Mouse (Mus musculus) kidney, postnatal 25 days (tissue): ENCODE results near the gene Arhgap15.

Experiments used
- DNase-seq, 2 experiments: peaks; one replicate each; pipeline ENCODE4 v3.0.0; 2021; ENCODE audit warnings: mixed read lengths in 2 of 2

Arhgap15 gene

DNA sequence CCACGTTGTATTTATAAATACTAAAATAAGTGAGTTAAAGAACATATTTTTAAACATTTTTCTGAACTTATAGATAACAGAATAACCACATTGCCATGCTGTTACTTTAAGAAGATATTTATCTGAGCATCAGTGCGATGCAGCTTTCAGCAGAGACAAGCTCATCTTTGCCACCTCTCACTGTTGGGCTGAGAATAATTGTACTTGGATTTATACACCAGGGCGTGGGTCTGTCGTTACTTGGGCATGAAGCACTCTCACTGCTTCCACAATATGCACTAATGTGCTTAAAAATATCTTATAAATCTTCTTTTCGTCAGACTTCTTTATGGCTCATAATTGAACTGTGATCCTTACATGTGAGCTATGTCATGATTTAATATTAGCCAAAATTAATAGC lies 372.5 kb downstream of the Arhgap15 start:
- DNase-seq, result no peak

DNA sequence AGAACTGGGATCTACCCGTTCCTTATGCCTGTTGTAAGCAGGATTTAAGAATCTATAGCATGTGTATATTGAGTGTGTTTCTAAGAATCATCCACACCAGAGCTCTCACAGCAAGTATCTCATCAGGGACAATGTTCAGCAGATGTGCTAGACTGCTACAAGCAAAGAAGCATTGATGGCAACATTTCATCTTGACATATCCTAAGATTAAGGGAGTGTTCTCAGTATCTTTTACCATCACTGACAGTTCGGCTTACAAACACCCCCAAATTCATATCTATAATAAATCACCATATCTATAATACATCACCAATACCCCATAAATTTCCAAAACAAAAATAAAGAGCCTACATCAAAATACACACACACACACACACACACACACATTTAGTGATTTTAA lies 374.6 kb downstream of the Arhgap15 start:
- no peak for DNase-seq

DNA sequence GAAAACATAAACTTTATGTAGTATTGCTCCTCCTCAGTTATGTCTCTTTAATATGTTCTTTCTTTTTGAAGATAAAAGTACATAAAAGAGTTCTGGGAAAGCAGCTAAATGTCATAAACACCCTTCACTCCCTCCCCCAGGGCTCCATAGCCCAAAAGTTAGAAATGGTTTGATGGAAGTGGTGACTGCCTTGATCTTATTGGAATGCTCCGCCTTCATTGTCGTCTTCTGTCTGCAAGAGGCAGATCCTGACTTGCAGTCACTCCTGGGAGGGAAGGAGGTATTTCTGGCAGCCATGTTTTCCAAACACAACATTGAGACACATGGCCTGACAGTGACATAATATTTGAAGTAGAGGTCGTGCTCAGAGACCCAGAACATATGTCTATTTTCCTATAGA lies 375.5 kb downstream of the Arhgap15 start:
- DNase-seq, result no peak

DNA sequence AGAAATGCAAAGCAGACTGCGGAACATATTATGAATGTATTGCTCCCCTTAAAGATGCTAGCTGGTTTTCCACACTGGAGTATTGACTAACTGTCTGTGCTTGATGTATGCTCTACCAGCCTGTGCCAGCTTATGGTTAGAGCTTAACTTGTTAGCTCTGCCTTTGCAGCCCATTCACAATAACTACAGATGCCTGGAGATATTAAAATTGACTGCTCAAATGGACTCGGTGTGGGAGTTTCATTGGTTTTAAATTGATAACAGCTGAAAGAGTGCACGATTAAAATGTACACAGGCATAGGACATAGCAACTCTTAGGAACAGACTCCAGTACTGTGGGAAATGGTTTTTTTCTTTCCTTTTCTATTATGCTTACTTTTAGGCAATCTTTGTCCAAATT lies 376.1 kb downstream of the Arhgap15 start:
- DNase-seq, result no peak

DNA sequence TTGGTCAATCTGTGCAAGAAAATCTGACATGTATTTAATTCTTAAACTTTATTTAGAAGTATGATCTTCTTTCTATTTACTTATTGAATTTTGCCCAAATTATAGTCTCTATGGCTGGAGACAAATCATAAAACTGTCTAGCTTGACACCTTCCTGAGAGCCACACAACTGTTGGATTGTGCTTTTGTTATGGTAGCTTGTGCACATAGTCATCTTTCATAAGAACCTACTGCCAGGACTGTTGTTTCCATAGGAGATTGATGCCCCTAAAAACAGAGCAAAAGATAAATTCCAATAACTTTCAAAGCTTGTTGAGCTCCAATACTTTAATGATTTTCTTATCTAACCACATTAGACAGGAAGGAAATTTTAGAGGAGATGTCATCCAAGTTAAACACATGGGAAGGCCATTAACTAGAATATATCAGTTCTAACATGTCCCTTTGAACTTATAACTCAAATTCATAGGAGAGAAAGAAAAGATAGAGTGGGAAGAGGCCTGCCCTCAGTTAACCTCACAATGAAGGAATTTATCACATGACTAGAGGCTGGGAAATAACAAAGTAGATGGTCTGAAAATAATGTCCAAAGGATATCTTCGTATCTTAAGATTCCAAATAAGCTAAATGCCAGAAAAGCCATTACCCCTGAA lies 377.5 kb downstream of the Arhgap15 start:
- no peak for DNase-seq

DNA sequence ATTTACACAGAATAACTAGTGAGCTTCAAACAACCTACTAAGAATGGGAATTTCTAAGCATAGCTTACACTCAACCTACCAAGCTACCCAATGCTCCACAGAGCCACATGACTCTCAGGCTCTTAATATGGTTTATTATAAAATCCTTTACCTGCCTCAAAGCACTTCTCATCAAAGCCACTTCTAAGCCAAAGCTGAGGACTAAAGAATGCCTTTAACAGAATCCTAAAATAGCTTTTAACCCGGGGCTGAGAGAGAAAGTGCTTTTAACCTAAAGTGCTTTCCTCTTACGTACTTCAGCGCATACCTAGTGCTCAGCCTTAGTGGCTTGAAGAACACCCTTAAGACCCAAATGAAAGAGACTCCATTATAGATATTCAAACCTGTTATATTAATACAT lies 380.9 kb downstream of the Arhgap15 start:
- no peak for DNase-seq

DNA sequence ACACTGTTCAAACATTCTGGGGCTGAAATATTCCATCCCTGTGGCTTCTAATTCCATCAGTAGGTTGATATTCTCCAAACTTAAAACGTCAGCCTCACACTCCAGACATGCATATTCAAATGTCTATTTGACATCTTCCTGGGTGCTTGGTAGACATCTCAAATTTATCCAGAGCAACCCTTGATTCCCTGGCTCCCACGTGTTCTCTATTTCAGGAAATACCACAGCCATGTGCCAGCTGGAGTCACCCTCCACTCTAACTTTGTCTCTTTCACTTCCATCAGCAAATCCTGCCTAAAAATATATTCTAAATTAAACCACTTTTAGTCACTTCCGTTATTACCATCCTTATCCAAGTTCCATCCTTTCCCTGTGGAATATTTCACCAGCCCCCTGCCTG lies 382.6 kb downstream of the Arhgap15 start:
- DNase-seq, result no peak

DNA sequence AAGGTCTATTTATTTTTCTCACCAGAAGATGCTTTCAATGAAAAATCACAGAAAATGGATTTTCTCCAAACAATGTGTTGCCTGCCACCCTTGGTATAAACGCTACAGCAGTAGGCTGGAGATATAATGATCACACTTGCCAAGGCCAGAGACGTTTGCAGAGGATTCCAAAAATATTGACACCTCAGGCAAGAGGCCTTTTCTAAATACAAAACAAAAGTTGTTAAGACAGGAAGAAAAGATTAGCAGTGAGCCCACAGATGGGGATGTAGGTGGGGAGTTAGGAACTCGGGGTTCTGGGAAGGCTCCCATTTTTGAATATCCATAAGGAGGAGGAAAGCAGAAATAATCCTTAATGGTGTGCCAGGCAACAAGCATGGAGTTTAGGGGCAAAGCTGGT lies 386.2 kb downstream of the Arhgap15 start:
- DNase-seq, result no peak

DNA sequence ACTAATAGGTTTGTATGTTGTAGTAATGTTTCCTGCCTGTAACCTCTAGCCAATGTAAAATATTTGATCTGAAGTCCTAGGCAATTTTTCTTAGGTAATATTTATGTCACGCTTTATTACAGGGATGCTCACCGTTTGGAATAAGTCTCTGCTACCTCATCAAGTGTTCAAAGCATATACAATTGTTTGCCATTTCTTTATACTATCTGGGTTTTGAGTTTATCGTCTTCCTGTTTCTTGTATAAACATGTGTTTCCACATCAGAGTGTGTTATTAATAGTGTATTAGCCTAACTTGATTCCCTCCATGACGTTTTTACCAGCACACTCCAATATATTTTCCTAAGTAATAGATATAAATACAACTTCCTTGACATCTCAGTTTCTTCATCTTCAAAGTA lies 391.8 kb downstream of the Arhgap15 start:
- DNase-seq, result no peak

DNA sequence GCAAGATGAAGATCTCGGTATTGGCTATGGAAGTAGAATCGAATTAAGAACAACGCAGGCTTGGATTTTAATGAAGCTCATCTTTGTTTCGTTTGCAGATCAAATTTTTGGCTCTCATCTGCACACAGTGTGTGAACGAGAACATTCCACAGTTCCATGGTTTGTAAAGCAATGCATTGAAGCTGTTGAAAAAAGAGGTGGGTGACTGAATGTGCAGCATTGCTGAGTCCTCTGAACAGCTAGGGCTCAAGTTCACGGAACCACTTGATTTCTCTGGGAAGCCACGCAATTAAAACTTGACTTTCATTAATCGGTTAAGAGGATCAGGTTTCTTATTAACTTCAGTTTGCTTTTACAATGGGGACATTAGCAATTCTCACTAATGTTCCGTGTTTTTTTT lies 393.5 kb downstream of the Arhgap15 start:
- DNase-seq, result peak in 1 of 2 experiments; percentile 19

DNA sequence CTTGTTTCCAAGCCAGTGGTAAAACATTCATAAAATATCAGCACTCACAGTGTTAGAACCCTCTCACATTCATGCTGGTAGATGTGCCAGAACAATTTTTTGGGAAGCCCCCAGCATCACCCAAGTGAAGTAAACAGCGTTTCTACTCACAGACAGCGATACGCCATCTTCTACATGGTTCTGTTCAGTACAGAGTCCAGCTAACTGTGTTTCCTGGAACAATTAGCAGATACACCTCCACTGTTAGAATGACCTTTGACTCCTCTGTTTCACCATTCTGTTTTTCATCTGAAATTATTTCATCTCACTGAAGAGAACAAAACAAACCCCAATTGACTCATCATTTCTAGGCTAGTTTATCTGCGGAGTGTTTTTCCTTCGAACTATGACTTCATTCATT lies 394.0 kb downstream of the Arhgap15 start:
- no peak for DNase-seq

DNA sequence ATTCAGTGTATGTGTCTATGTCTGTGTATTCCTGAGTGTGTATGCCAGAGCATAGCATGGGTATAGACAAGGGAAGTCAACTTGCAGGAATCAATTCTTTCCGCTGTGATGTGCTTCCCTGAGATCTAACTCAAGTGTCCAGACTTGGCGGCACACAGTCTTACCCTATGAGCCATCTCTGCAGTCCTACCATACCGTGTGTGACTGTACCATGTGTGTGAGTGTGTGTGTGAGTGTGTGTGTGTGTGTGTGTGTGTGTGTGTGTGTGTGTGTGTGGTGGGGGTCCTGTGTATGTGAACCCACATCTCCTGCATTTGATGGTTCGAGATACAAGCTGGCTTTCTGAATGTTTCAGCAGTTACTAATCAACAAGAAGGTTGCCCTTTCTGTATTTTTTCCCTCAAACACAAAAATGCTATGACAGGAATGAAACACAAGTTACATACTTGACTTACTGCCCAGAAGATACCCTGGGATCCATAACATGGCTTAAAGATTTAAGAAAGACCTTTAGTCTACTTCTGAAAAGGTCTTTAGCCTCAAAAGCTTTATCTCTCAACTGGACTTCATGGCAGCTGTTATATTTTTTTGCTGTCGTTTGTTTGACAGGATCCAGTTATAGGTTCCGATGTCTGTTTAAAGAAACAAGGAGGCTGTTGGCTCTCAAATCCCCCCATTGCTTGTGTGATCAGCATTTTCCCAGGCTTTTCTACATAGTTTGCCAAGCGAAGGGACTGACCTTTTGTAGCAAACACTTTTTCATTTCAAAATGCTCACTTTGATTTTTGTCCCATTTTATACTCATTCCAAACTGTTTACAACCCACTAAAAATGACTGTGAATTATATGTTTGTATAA lies 397.7 kb downstream of the Arhgap15 start:
- no peak for DNase-seq

DNA sequence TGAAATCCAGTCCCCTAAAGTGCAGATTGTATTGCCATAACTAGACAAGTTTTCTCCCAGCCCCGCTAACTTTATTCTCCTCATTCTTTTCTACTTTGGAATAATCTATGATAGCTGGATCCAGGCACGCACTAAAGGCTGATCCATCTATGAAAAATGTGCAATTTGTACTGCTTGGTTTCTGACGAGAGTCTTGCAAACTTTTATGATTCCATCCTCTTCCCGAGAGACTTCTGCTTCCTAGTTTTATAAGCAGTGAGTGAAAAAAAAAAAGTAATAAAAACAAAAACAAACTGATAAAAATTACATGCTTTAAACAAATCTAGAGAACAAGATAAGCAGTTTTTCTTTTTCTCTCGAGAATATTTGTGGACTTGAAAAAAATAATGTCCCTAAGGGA lies 398.9 kb downstream of the Arhgap15 start:
- DNase-seq, result no peak

DNA sequence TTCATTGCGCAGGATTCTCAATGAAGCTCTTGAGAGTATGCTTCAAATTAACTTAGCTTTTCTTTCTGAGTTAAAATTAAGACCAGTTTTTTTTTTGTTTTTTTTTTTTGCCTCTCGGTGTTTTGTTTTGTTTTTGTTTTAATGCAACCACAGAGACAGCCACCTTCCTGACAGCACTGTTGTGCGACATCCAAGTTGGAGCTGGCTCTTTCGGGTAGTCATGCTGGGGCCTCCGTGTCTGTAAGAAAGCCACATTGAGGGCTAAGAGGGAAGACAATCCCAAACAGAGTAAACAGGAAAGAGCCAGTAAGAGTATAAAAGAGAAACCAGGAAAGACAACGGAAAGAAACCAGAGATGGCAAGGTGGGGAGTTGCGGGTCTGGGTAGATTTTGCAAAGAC lies 399.3 kb downstream of the Arhgap15 start:
- peak in 1 of 2 experiments; percentile 41 for DNase-seq

DNA sequence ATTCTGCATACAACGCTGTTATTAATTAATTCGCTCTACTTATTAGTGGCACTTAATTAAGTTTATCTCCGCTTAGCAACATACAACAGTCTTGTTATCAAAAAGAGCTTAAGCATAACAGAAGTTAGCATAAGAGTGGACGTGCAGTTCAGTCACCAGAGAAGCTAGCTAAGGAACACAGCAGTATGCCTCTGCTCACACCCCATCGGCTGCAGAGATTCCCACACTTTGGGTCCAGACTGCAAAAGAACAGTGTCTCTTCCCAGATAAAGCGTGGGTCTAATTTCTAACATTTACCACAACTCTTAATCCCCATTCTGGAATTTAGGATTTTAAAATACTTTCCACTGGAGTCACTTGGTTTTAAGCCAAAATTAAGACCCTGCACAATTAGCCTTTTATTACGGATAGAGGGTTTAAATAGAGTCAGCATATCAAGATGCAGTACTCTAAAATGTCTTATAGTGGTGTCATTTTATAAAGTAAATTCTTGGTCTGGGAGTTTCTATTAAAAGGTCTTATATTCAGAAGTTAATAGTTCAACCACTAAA lies 400.0 kb downstream of the Arhgap15 start:
- no peak for DNase-seq

DNA sequence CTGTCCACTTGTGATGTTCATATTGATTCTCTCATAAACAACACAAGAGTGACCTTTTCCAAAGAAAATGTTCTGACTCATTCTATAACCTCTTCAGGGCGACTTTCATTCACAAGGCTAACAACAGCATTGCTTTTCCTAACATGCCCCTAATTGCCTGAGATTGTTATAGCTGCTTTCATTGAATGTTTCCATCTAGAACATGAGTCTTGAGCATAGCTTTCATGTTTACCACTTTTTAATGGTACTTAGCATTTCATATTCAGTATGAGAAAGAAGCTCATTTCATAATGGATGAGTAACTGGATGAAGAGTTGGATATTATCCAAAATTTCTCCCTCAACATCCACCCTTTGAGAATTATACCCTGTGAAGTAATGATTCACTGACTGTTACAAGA lies 403.7 kb downstream of the Arhgap15 start:
- DNase-seq, result no peak

DNA sequence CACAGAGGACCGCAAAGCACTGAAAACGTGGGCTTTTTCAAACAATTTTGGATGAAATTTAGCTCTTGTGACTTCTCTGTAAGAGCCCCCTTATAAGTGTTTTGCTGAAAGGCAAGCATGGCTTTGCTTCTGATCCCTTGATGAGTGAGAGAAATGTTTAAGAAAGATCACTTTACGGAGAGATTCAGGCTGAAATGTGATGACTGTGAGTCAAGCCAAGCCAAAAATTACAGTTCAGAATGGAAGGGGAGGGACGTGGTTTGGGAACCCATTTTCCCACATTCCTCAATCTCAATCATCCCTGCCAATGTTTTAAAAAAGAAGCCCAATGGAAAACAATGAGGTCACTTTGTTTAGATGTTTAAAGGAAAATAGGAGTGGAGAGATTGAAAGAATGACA lies 411.7 kb downstream of the Arhgap15 start:
- no peak for DNase-seq

DNA sequence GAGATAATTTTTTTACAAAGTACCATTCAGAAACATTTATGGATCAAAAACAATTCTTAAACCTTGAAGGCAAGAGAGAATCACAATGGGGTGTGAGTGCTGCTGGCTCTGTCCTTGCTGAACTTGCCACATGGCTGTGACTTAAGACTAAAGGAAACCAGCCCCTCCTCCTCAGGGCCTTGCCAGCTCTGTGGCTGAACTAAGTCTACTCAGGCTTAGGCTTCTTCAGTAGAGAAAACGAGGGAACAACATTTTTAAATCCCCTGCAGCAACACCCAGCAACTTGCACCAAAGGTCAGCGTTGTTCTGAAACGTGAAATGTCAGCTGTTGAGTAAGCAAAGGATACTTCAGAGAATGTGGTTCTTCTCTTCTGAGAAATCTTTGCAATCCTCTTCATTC lies 417.2 kb downstream of the Arhgap15 start:
- DNase-seq, result no peak

DNA sequence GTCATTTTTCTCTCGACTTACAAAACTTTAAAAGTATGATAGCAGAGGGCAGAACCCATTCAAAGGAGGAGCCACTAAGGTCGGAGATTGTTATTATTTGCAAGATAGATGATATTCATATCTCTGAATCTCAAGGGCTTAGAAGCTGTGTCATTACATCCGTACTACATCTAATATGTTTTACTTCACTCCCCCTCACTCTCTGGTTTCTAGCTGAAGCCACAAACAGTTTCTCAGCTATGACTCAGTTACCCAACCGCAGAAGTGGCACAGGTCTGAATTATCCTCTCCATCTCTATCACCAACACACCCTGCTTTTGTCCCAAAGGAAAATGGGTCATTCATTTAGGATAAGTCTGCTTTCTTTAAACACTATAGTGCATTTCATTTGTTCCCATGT lies 418.1 kb downstream of the Arhgap15 start:
- DNase-seq, result no peak

DNA sequence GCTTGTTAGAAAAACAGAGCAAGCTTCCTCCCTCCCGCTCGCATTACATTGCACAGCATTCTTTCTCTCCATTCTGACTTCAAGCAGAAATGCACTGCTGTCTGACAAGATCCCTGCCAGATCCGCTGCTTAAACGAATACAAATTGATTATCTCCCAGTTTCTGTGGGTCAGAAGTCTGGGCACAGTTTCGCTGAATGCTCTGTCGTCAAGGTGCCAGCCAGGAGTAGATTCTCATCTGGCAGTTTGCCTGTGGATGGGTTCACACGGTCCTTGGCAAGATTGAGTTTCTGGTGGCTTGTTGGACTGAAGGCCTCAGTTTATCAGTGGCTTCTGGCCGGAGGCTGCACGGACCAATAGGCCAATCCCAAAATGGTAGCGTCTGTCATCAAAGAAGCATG lies 435.9 kb downstream of the Arhgap15 start:
- DNase-seq, result no peak

DNA sequence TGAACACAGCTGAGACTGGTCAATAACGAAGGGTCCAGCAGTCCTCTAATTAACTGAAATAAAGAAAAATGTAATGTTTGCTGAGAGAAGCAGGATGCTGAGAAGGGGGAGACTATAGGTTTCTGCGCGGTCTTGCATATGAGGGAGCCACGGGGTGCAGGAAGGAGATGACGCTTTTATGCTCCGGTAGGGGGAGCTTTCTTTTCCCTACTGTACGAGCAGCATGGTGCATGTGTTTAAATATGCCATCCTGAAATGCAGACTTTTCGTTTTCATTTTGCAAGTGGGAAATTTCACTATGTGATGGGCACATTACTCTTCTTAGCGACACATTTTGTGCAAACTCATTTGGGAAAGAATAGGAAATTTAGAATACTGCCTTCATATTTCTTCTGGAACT lies 442.1 kb downstream of the Arhgap15 start:
- no peak for DNase-seq

DNA sequence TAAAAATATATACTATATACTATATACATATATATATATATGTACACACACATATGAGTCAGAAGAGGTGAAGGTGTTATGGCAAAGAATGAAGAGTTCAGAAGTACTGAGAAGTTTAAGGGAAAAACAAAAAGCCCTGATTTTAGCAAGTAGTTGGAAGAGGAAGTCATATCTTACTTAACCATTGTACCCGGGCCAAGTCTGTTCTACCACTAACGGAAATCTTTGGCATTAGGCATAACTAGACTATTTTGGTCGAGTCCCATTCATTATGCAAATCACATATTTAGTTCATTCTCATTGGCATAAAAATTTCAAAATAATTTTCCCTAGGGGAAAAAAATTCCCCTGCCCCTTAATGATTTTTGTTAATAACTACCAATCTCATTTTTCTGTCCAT lies 443.4 kb downstream of the Arhgap15 start:
- no peak for DNase-seq

DNA sequence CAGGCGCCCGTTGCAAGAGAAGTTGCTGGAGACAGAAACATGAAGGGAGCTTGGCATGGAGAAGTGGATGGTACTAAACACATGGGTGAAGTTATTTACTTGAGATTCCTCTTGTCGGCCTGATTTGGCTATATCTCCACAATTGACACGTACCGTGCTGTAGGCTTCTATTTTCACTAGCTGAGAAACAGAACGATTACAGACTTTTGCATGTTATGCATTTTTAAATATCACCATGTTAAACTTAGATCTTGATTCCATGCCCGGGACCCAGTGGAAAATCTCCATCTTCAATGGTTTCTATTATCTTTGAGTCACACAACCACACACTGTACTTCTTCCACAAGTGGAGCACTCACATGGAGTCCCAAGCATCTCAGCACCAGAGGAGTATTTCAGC lies 466.9 kb downstream of the Arhgap15 start:
- no peak for DNase-seq

DNA sequence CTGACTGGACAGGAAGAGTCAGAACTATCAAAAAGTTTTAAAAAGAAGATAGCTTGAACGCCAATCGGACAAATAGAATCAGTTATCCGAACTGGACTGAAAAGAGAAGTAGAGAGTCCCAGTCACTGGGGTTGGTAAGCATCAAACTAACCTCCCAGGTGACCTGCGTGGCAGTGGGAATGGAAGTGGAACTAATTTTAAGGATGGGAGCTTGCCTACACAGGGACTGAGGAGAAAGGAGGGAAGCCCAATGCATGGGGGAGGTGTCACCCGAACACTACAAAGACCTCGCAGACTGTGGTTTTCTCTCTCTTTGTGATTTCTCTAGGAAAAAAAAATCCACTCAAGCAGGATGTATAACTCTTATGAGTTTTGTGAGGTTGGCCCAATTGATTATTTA lies 469.2 kb downstream of the Arhgap15 start:
- DNase-seq, result no peak
